Mouse (Mus musculus): ENCODE measurements around the gene Apobec1.
"Not testable (repeated sequence)": the region's sequence is repeated elsewhere in the genome, so short reads cannot be mapped to it uniquely, and the experiment has no call there.

The Apobec1 gene

DNA sequence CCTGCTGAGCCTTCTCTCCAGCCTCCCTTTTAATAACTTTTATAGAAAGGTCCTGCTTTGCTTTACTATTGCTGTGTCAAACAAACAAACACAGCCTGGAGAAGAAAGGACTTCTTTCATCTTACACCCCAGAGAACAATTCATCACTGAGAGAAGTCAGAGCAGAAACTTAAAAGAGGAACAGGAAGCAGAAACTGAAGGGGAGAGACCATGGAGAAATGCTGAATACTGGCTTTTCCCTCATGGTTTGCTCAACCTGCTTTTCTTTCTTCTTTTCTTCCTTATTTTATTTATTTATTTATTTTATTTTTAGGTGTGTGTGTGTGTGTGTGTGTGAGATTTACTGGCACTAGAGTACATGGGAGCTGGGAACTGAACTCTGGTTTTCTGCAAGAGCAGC lies 2.0 kb upstream of the Apobec1 start:
- DNase-seq (ENCODE audit: low read depth, low spot score): no peak

DNA sequence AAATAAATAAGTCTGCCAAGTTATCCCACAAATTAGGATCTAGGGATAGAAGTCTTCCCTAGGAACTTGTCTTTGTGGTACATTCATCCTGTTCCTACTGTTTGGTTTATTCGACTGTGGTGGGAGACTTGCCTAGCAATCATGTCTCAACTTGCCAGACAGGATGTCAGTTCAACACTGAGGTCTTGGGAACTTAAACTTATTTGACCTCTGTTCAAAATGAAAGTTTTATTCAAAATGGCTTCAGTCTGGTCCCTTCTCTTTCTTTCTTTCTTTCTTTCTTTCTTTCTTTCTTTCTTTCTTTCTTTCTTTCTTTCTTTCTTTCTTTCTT lies 713 bp upstream of the Apobec1 start:
- no peak for DNase-seq (ENCODE audit: low read depth, low spot score)

DNA sequence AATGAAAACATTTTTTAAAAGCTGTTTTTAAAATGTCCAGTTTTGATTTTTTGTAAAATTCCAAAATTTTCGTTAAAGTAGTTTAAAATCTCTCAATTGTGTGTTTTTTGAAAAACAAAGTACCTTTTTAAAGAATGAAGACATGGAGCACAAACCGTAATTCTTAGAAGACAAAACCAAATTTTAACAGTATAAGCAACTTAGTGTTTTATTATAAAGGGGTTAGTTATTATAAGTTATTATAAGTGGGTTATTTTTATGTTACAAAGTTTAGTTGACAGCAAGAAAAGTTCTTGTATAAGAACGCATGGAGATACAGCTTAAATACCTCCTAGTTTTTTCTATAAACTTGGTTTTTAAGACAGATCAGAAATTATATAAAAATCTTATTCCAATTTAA lies 629 bp downstream of the Apobec1 start:
- DNase-seq (ENCODE audit: low read depth, low spot score): no peak

DNA sequence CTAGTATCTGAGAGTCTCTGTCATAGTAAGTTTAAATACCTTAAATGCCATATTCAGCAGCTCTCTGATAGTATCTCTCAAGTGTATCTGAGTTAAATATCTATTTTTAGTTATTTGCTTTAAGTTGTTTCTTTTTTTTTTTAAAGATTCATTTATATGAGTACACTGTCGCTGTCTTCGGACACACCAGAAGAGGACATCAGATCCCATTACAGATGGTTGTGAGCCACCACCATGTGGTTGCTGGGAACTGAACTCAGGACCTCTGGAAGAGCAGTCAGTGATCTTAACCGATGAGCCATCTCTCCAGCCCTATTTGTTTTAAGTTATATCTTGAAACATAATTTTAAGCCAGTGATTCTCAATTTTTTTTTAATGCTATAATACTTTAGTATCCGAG lies 1.2 kb downstream of the Apobec1 start:
- no peak for DNase-seq (ENCODE audit: low read depth, low spot score)

DNA sequence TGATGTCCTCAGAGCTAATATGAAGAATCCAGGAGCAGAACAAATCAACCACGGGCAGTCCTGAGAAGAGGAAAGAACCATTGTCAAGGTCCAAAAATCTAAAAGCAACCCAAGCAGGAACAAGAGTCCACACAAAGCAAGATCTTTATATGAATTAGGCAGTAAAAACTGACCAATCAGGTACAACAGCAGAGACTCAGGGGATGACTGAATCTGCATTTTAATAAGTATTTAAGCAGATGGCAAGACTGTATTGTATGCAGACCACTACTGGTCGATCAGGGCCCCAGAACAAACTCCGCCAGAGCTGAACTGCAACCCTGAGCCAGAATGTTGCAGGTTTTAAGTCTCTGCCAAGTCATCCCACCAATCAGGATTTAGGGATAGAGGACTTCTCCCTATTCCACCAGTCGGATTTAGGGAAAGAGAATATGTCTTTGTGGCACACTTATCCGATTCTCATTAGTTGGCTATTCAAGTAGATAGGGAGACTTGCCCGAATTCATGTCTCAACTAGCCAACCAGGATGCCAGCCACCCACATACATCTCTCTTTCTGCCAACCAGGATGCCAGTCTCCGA lies 2.1 kb downstream of the Apobec1 start:
- DNase-seq (ENCODE audit: low read depth, low spot score): no peak

DNA sequence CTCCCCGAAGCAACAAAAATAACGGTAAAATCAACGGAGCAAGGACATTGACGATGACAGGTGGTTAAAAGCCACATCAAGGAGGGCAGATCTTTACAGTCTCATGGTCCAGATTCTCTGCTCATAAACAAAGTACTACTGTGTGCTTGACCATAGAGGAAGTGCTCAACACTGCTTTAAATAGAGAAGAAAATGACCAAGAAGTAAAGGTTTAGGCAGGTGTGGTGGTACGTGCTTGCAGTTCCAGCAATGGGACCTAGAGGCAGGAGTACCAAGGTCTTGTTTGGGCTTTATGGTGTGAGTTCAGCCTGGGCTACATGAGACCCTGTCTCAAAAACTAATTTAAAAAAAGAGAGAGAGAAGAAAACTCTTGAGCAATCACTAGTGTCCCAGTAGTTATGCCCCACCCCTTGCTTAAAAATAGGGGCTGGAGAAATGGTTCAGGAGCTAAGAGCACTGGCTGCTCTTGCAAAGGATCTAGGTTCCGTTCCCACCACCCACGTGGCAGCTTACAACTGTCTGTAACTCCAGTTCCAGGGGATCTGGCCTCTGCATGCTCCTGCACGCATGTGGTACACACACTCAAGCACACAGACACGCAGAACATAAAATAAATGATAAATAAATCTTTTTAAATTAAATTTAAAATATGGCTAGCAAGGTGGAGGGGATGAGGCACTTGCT lies 3.0 kb downstream of the Apobec1 start:
- DNase-seq (ENCODE audit: low read depth, low spot score): no peak

DNA sequence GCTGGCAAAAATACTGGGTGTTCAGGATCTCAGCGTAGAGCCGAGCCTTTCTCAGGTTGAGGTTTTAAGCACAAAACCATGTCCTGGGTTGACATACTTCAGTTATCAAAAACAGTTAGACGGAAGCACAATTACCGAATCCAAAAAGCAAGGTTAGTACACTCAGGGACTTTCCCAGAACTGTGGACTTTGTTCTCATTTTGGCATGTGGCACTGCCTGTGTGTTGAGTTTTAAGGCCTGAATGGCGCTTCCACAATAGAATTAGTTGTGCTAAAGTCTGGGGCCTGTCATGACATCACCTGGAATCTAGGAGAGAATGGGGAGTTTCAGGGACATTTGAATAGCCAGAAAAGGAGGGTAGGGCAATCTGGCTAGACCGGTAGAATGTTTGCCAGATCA lies 3.8 kb downstream of the Apobec1 start:
- DNase-seq (ENCODE audit: low read depth, low spot score): no peak

DNA sequence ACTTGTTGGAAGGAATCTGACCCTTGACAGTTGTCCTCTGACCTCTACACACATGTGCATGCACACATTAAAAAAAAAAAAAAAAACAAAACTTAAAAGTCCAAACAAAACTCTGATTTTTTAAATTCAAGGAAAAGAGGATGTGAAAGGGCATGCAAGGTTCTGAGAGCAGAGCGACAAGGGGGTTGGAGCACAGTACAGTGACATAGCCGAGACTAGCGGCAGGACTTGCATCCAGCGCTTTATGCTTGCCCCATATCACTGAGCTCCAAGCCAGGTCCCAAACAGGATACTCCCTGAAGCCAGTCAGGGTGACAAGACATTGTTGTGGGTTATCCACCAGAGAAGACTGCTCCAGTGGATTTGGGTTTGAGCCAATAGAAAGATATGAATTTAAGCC lies 4.2 kb downstream of the Apobec1 start:
- no peak for DNase-seq (ENCODE audit: low read depth, low spot score)

DNA sequence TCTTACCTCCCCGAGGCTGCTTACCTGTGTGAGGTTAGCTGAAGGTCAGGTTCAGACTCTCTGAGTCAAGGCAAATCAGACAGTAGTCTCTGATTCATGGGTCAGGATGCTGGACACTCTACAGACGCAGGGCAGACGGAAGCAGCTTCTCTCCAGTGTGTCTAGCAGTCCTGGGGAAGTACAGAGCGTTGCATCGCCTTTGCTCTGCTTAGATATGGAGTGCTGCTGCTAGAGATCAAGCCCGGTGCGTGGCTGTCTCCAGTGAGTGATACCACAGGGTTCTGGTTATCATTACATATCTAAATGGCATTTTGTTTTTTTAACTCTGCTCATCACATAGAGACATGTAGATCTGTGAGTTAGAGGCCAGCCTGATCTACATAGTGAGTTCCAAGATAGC lies 5.6 kb downstream of the Apobec1 start:
- DNase-seq (ENCODE audit: low read depth, low spot score): no peak

DNA sequence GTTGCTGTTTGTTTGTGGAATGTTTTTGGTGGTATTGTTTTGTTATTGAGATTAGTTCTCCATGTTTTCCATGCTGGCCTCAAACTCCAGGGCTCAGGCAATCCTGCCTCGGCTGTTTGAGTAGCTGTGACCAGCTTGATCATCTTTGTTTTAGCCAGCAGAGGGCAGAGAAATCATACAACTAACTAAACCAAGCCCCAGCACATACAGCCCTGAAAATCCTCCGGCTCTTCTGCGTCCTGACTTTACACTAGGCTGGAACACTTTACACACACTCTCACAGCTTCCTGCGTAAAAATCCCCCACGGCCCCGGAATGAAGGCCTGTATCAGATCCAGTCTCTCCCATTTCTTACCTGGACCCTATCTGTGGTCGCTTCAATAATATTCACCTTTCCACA lies 6.6 kb downstream of the Apobec1 start:
- DNase-seq (ENCODE audit: low read depth, low spot score): no peak

DNA sequence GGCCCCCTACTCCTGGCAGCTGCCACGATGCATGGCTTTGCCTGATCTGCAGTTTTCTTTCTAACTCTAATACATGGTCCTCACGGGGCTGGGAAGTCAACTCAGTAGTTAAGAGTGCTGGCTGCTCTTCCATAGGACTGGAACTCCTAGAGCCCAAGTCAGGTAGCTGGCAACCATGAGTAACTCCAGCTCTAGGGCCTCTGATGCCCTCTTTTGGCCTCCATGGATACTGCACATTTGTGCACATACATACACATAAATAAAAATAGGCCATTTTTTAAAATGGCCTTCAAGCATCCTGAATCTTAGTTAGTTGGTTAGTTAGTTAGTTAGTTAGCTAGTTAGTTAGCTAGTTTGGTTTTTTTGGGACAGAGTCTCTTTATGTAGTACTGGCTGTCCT lies 9.3 kb downstream of the Apobec1 start:
- DNase-seq (ENCODE audit: low read depth, low spot score): no peak

DNA sequence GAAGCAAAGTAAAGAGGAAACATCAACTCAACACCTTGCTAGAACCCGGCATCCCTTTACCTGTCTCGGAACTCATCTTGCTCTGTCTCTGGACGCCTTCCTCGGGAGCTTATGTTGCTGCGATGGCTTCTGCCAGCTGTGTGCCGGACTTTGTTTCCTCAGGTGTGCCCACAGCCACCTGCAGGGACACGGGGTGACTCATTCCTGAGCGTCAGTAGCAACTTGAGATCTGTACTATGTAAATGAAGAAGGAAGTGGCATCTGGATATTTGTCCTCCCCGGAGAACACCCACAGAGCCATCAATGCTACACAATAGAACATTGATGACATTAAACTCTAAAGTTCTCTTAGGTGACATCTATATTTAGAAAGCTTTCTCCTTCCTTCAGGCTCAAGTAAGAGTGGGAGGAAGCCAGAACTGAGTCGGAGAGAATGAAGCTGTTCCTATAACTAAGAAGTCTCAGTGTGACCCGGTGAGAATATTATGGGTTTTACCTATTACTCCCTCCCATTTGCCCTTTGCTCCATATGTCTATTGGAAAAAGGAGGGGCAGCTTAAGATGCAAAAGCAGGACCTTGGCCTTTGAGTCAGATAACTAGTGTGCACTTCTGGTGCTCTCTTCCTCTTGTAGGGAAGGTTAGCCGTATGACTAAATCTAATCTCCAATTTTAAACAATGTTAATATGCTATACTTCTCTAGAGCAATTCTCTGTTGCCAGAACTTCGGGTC lies 11.1 kb downstream of the Apobec1 start:
- DNase-seq (ENCODE audit: low read depth, low spot score): no peak

DNA sequence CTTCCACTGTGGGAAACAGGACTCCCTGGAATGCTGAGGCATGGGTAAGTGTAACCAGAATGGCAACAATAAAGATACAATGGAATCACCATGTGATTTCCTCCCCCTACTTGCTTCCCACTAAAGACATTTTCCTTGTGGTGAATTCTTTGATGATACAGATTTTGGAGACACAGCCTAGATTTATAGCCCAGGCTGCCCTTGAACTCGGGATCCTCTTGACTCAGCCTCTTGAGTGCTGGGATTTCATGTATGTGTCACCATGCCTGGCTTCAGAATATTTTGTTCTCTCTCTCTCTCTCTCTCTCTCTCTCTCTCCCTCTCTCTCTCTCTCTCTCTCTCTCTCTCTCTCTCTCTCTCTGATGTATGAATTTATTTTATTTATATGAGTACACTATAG lies 23.2 kb downstream of the Apobec1 start:
- no peak for DNase-seq (ENCODE audit: low read depth, low spot score)

DNA sequence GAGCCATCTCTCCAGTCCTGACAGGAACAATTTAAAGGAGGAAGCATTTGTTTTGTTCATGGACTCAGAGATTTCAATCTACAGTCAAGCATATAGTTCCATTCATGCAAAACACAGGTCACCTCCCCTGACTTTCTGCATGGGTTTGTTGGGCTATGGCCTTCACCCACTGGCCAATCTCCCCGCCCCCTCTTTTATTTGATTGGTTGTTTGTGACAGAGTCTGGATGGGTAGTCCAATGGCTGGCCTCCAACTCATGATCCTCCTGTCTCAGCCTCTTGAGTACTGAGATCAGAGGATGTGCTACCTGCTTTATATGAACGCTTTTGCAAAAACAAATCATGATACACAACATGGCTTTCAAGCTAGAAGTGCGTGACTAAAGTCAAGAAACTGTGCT lies 25.2 kb downstream of the Apobec1 start:
- DNase-seq (ENCODE audit: low read depth, low spot score): no peak

DNA sequence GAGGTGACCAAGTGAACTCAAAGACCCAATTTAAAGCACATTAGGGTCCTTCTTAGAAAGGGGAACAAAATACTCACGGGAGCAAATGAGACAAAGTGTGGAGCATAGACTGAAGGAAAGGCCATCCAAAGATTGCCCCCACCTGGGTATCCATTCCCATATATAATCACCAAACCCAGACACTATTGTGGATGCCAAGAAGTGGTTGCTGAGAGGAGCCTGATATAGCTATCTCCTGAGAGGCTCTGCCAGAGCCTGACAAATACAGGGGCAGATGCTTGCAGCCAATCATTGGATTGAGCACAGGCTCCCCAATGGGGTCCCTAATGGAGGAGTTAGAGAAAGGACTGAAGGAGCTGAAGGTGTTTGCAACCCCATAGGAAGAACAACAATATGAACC lies 27.2 kb downstream of the Apobec1 start:
- not testable (repeated sequence) for DNase-seq (ENCODE audit: low read depth, low spot score)

DNA sequence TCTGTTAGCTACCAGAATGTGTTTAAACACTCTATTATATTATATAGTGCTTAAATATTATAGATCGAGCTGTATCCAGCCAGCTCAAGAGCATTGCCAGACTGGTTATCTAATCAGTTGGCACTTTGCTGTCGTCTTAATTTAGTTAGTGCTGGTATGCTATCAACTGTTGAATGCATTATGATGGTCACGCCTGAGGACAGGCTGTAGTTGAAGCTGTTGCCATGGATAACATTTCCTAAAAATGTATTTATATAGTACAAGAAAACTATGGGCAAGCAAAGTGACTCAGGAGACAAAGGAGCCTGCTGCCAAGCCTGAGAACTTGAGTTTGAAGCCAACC lies 30.7 kb downstream of the Apobec1 start:
- no peak for DNase-seq (ENCODE audit: low read depth, low spot score)

DNA sequence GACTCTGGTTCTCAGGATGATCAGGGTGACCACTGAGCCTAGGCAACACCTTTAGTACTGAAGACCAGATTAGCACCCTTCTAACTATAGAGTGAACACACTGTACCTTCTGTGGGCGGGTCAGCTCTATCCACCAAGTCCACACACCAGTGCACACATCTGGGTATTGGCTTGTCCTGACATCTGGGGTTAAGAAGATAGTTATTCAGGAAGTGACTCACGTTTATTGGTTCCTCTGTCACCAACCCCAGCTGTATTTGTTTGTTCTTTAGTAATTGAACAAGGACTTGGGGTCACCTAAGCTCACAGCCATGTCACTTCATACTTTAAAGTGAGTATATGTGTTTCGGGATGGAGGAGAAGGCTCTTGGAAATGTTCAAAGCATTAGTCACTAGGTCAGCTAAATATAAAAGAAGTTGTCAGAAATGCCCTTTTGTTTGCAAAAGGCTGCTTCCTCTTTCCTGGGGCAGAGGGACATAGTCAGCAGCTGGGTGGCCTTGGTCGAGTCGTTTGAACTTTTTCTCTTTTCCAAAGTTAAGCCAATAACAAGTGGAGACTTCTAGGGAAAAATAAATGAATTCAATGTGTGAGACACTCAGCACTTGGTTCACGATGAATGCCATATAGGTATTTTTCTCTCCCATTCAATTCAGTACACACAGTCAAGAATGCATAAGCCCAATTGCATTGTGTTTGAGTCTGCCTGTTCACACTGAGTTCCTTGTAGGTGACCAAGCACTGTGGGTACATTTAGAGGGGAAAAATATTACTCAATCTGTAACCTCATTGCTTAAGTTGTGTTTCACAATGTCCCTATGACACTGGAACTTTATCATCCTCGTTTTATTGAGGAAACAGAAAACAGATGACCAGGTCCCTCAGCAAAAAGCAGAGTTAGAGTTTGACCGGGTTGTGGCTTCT lies 31.3 kb downstream of the Apobec1 start:
- DNase-seq (ENCODE audit: low read depth, low spot score): no peak

DNA sequence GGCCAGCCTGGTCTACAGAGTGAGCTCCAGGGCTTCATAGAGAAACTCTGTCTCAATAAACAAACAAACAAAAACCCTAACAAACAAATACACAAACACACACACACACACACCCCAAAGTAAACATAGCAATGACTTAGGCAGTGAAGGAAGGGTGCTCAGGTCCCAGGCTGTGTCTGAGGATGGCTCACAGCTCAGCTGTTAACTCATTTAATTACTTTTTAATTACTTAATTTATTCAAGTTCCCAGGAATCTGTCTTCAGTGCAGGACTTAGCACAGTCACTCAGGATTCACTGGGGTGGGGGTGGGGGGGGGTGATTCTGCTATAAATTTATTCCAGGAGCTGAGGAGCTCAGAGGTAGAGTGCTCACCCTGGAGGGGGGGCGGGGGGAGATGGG lies 32.5 kb downstream of the Apobec1 start:
- no peak for DNase-seq (ENCODE audit: low read depth, low spot score)

DNA sequence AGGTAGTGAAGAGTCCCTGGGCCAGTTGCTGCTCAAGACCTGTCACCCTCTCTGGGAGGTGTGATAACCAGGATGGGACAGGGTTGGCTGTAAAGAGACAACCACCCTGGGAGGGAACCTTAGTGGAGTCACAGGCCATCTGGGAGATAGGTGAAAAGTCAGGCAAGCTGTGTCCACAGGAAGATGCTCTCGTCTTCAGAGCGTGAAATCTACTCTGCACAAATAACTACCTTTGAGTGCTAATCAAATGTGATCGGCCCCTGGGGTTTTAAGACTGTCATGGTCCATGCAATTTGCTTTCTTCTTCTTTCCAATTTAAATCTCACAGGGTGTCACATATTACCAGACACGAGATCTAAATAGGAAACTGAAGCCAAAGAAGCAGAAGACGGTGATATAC lies 33.1 kb downstream of the Apobec1 start:
- DNase-seq (ENCODE audit: low read depth, low spot score): no peak

DNA sequence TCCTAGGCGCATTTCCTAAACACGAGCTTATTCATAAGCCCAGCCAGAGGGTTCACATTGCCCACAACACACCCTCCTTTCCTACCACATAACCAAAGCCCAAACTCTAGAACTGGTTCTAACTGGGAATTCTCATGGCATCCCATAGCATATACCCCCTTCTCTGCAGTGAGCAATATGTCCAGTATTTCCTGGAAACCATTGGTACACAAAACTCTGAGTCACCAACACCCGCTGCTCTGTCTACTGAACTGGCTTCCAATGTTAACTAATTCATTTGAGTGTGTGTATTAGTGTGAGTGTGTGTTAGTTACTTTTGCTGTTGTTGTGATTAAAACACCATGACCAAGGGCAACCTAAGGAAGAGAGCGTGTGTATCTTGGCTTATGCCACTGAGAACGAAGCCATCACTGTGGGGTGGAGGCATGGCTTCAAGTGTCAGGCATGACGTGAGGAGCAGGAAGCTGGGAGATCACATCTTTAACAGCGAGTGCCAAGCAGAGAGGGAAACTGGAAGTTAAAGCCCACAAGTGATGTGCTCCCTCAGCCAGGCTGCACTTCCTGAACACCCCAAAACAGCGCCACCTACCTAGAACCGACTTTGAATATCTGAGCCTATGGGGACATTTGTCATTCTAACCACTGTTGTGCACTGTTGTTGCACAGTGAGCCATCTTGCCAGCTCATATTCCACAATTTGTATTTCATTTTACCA lies 37.0 kb downstream of the Apobec1 start:
- no peak for DNase-seq (ENCODE audit: low read depth, low spot score)

DNA sequence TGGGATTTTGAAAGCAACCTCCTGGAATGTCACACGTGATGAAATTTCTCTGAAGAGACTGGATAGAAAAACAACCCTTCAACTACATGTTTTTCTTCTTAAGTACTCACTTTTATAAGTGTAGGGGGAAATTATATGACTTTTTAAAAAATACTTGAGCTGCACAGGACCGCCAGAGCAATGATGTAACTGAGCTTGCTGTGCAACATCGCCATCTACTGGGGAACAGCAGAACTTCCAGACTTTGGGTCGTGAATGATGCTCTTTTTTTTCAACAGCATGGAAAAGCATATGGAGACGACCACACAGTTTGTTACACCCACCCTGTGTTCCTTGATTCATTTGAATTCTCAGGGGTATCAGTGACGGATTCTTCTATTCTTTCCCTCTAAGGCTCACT lies 39.8 kb downstream of the Apobec1 start:
- DNase-seq (ENCODE audit: low read depth, low spot score): peak; percentile 66

DNA sequence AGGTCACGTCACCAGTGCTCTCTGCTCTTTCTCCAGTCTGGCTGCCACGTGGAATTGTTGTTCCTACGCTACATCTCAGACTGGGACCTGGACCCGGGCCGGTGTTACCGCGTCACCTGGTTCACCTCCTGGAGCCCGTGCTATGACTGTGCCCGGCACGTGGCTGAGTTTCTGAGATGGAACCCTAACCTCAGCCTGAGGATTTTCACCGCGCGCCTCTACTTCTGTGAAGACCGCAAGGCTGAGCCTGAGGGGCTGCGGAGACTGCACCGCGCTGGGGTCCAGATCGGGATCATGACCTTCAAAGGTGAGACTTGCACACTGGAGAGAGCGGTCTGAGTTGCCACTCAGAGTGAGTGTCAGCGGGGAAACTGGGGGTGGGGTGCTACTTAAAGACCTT lies 41.2 kb downstream of the Apobec1 start:
- no peak for DNase-seq (ENCODE audit: low read depth, low spot score)
